Mouse (Mus musculus): Measurements from ENCODE around the gene Ptprn2.
A peak's percentile ranks its signal among the peaks of the same experiment; 100 is the strongest.

The Ptprn2 gene

DNA sequence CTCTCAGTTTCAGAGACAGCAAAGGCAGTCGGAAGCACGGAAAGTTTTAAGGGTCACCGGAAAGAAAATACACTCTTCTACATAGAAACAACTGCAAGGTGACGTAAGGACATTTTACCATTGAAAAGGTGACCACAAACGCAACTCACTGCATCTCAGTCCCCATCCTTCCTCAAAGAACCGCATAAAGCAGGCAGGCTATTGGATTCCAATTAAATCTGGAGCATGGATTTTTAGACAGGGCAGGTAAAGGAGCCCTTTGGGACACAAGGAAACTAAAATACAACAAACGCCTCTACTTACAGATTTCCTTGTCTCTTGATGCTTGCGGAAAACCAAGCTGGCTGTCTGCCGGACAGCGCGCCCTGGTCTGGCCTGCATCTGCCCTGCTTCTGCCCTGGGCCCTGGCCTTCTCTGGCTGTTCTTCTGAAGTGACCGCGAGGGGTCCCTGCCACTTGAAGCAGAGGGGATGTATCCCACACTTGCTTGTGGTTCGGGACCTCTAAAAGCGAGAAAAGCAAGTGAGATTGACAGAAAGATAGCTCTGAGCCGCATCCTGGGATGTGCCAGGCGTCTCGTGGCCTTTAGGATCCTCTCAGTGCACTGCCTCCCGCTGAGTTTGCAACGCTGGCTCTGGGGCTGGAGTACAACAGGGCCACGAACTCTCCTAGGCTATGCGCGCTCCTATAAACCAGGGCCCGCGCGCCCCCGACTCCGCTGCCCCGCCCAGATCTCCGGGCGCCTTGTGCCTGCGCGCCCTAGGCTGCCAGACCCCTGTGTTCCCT is 665.3 kb downstream of the Ptprn2 start:
- no peak for DNase-seq

- no peak for DNase-seq
Measured at GRCm38 (mm10) chr12:117151611-117152010, 666.1 kb downstream of the Ptprn2 start.

DNA sequence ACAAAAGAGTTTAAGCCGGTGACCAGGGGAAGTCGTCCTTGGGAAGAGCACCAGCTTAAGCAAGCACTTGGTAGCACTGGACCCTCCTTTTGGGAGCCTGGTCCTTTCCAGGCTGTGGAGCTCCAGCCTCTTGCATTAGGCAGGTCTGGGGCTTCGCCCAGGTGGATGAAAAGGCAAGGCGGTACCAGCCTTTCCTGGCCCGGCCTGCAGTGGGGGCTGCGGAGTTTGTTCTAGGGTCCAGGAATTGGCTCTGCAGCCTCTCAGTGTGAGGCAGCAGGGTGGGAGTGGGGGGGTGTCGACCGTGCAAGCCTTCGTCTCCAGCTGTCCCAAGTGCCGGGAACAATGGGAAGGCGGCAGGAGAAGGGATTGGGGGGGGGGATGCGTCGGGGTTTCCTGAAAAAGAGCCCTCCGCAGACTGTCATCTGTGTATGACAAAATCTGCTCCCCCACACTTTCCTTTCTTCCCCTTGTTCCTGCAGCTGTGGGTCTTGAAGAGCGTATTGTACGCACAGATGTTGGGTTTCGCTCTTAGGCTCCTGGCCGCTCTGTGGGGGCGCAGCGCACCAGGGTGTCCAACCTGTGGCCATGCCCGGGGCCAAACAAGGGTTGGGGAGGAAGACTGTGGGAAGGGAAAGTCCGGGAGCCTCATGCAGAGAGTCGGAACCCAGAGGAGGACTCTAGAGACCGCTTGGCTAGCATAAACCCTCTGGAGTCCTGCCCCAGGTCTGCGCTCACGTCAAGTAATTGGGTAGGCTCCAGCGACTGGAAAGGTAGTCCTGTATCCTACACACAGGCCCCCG is 667.0 kb downstream of the Ptprn2 start:
- DNase-seq, result no peak

DNA sequence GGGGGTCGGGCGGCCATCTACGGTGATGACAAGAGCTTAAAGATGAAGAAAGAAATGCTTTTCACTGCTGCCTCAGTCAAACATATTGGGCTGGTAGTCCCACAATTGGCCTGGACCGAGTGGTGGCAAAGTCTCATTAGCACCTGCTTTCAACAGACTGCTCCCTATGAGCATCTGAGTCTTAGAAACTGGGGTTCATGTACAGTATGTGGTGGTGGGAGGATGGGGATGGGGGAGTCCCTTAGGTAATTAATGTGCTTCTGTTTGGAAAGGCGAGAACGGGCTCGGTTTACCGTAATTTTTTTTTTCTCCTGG is 667.6 kb downstream of the Ptprn2 start:
- DNase-seq, result no peak

DNA sequence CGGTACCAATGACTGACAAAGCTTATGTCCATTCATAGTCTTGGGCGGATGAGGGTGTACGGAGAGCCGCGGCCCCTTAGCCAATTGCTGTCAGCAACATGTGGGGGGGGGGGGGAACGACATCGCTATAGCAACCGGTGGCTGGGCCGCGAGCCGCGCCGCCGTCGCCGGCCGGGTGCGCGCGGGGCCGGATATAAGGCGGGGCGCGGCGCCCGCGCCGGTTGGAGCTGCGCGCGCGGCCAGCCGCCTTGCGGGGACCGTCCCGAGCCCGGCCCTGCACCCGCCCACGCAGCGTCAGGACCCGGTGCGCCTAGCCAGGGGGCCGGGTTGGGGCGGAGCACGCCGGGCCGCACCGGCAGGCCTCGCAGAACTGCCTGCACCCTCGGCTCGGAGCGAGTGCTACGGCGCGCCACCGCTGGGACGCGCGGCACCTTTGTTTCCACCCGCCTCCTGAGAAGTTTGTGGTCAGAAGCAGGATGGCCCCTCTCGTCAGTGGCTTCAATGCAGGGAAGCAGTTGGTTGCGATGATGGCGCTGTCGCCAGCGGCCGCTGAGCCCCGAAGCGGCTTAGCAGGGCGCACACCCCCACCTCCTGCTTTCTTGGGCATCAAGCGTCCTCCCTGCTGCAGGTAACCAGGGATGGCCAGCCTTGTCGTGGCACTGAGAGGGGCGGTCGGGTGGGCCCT is 668.3 kb downstream of the Ptprn2 start:
- peak; percentile 14 for DNase-seq

DNA sequence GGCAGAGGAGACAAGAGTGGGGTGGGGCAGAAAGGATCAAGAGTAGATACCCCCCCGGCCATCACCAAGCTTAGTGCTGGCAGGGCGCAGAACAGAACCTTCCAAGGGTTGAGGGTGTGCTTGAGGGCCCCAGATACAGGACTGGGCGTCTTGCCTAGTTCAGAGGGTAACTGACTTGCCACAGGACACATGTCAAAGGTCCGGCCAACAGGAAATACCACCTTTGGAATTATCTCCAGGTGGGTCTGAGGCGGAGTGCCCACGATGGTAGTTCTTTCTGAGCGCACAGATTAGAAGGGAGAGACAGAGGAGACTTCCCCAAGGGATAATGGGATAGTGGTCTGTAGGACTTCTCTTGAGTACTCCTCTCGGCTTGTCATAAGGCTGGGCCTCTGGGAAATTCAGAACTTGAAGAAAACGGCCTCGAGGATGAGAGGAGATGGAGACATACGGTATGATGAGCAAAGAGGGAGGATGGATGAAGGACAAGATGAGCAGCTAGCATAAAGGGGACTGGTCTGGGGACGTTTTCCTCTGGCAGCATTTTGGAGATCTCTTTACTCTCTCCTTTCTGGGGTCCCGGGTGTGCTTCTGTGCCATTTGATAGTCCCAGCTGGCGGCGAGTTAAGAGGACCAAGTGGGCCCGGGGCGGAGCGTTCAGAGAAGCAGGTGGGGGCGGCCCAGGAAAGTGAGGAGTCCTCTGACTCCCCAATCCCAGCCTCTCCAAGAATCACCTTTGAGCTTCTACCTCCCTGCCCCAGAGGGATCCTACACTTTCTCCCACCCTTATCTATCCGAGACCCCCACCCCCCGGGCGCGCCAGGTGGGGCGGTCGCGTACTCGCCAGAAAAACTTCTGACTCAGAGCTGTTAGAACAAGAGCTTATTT is 669.1 kb downstream of the Ptprn2 start:
- no peak for DNase-seq

- DNase-seq, result no peak
Measured at GRCm38 (mm10) chr12:117155307-117156220, 670.0 kb downstream of the Ptprn2 start.

DNA sequence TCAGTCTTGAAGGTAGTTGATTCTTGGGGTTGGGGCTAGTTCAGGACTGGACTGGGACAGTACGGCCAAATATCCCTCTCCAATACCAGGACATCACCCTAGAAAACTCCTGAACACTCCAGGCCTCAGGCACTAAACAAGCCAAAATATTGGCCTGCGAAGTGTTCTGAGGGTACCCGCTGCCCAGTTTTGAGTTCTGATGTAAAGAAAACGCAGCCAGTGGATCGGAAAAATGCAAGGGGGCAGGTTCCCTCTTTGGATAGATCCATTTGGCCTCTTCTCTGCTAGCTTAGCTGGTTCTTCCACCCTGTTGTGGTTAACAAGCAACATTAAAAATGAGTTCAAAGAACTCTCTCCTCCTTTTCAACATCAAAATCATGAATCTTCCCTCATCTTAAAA is 670.7 kb downstream of the Ptprn2 start:
- DNase-seq, result no peak

GRCm38 (mm10) chr12:117156786-117157185 is 671.3 kb downstream of the Ptprn2 start:
- DNase-seq, result no peak

DNA sequence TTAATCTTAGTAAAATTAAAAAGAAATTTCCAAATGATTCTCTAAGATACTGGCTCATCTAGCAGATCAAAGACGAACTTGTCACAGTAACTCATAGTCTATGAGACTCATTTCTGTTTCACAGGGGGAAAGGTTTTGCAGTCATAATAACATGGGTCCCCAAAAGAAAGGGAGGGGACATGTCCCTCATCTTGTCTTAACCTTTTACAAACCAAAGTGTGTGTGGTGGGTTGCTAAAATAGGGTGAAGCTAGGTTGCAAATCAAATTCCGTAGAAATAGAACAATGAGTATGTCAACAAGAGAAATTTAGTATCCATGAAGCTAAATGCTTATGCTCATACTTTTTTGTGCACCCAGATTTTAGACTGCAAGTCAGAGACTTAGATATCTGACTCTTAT is 671.7 kb downstream of the Ptprn2 start:
- DNase-seq, result no peak

DNA sequence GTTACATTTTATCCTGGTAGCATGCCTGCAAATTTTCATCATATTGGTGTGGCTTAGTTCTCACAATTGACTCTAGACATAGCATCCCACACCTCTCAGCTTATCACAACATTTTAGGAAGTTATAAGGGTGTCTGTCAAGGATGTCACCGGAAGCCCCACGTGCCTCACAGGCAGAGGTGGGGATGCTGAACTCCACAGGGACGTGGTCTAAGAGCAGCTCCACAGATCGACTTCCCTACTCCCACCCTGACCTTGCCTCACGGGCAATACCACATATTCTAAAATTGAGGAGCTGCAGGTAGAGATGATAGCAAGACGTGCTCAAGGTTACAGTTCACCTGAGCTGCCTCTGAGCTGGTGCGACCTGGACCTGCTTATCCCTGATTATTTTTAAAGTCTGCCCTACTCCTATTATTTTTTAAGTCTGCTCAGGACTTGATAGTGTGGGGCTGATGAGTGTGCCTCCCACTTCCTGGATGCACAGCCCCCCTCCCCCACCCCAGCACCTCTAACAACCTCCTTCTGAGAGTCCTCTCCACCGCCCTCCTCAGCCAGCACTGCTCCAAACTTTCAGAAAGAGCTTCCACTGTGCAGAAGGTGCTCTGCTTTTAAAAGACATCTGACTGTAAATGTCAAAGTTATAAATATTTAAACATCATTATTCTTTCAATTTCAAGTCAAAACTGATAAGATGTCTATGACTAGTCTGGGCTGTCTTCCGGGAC is 672.3 kb downstream of the Ptprn2 start:
- no peak for DNase-seq

GRCm38 (mm10) chr12:117158950-117159668 is 673.6 kb downstream of the Ptprn2 start:
- DNase-seq, result no peak

DNA sequence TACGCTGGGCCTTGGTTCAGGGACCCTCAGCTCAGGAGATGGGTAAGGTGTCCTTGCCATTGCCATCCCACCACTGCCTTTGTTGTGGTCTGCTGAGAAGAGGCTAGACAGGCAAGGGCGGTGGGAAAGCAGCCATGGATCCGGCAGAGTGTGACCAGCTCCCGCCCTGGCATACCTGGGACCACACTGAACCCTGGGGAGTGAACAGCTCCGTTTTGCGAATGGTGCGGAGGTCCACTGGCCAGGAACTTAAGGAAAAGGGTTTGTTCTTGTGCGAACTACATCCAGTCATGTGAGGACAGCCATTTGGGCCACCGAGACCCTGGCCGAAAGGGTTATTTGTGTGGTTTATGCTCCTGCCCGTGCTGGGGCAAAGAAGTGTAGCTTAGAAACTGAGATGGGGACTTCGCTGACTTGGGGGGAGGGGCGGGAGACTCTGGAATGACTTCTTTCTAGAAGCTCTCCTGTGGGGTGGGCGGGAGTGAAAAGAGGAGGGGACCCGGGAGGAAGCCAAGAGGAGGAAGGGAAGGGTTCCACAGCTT is 674.2 kb downstream of the Ptprn2 start:
- no peak for DNase-seq

DNA sequence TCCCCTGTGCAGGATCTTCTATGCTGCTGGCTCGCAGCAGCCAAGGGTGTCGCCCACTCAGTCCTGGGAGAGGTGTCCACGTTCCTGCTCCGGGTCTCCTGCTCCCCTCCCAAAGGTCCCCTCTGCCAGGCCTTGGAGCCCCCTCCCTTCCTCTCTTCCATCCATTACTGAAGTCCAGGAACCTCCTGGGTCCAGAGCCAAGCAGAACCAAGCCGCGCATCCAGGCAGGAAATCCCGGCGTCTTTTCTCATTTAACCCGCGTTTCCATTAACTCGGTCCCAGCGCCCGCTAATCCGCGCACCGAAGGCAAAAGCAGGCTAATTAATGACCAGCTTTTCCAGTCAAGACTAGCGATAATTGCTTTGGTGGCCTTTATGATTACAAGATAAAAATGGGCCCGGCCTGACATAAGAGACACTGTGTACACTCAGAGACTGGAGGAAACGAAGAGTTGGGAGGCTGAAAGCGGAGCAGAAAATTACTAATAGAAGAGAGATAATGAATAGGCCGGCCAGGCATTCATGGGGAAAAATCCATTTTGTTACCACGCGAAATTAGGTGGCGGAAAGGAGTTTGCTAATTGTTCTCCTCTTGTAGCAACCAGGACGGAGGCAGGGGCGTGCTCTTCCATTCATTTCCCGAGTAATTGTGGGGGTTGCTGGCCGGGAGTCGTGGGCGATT is 674.8 kb downstream of the Ptprn2 start:
- DNase-seq, result no peak

- no peak for DNase-seq
Measured at GRCm38 (mm10) chr12:117162180-117162579, 676.7 kb downstream of the Ptprn2 start.

DNA sequence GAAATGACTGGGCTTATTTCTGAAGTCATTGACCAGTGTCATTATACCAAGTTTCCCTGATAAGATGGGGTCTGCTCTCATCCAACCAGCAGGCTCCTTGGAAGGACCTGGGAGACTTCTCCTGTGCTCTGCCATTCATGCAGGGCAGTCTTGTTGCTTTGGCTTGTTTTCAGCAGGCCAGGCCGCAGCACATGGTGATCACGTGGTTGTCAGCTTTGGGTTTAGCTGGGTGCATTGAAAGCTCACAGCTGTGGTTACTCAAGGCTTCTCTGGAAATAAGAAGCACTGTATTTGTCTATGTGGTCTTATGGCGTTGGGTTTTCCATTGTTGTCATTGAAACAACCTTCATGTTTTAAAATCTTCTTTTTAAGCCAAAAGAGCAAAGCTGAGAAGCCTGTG is 678.3 kb downstream of the Ptprn2 start:
- no peak for DNase-seq

DNA sequence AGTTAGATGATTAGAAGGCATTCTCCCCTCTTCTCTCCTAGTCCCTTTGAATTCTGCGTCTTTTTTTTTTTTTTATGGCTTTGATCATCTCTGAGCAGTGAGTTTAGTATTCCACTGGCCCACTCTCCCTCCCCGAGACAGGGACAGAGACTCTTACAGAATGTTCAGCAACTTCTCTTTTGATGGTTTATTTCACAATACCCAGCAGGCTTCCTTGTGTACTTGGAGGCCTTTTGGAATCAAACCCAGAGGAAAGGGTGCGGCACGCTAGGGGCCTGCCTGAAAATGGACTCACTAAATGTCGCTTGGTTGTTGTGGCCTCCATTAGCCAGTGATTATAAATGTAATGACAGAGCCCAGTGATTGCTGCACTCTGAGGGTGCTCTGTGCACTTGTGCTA is 680.7 kb downstream of the Ptprn2 start:
- no peak for DNase-seq

DNA sequence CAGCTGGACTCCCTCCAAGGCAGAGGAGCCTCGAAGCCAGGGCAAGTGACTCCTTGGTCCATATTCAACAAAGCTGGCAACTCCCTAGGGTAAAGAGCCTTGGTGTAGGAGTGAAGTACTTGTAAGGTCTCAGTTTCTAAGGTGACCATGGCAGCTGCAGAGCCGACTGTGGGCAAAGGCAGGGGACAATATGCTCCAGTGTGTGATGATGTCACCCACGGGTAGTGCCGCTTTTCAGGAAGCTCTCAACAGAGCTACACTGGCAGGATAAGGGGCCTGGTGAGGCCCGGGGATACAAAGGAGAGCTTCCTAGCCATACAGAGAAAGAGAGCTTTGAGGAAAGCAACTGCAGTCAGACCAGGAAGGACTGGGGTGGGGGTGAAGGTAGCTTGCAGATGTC is 684.1 kb downstream of the Ptprn2 start:
- no peak for DNase-seq

- no peak for DNase-seq
Measured at GRCm38 (mm10) chr12:117172529-117172884, 687.0 kb downstream of the Ptprn2 start.

Data from liver (tissue).